Mouse (Mus musculus): Measurements from ENCODE around the gene Cdkal1.

GRCm38 (mm10) chr13:29621363-29621762 lies 234.1 kb downstream of the Cdkal1 start:
- TF ChIP-seq CTCF (conservative IDR thresholded peaks at IDR 0.05 in 1 of 2, IDR thresholded peaks at IDR 0.05 in 1 of 2; ENCODE audit: low read depth in 2 of 2, low read length in 2 of 2) (no peak), KAT2A (IDR thresholded peaks at IDR 0.05; ENCODE audit: insufficient replicate concordance, low read length) (no peak), ZC3H11A (IDR thresholded peaks at IDR 0.05; ENCODE audit: low read depth, low read length) (no peak), MEF2A (IDR thresholded peaks at IDR 0.05; ENCODE audit: borderline replicate concordance, low read depth, low read length) (no peak), POLR2A (IDR thresholded peaks at IDR 0.05; ENCODE audit: low read depth, low read length) (no peak), MAZ (IDR thresholded peaks at IDR 0.05; ENCODE audit: low read depth, low read length) (no peak), EP300 (IDR thresholded peaks at IDR 0.05; ENCODE audit: low read length) (no peak), CHD2 (IDR thresholded peaks at IDR 0.05; ENCODE audit: low read length) (no peak), ZNF384 (IDR thresholded peaks at IDR 0.05; ENCODE audit: low read depth, low read length) (no peak), ZMIZ1 (IDR thresholded peaks at IDR 0.05; ENCODE audit: low read depth, low read length) (no peak), RCOR1 (conservative IDR thresholded peaks at IDR 0.05; ENCODE audit: low read depth, low read length) (no peak)
